Mouse (Mus musculus) C2C12 (cell line): ENCODE data around the gene Hoxa9.

Experiments used
- CEBPB ChIP-seq: IDR thresholded peaks from one replicate; pipeline ENCODE4 v1.6.1; 2011; ENCODE audit warnings: low read depth, mild to moderate bottlenecking, control low read depth, moderate library complexity
- CTCF ChIP-seq: IDR thresholded peaks from one replicate; pipeline ENCODE4 v1.5.1; 2011; ENCODE audit not compliant: control insufficient read depth, insufficient read depth, insufficient read length
- MAX ChIP-seq: IDR thresholded peaks from one replicate; pipeline ENCODE4 v1.6.1; 2011; ENCODE audit warnings: mild to moderate bottlenecking, control low read depth
- MYOD1 ChIP-seq: IDR thresholded peaks from one replicate; pipeline ENCODE4 v1.6.1; 2011; ENCODE audit warnings: low read depth; ENCODE audit not compliant: control insufficient read depth, insufficient read length

DNA sequence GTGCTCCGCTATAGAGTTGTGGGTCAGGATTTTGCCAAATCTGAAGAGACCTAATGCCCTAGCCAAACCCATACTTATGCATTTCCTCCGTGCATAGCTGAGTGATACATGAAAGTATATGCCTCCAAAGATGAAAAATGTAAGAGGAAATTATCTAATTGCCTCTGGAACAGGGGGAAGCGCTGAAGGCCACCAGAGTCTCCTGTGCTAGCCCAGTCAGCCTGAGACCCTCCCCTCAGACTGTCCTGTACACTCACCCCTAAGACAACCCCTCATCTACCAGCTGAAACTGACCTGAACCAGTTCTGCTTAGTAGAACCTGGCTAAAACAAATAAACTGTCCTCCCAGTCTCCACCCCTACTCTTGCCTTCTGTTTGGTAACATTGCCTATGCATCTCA, 50.2 kb downstream of the Hoxa9 start:
- TF ChIP-seq MAX (no peak), CEBPB (no peak), MYOD1 (no peak), CTCF (no peak)
